Mouse (Mus musculus) bone marrow macrophage, adult 2 months (primary cell): ENCODE measurements around the gene Tnfrsf23. TPM values are rescaled to one million over a fixed set of nuclear protein-coding genes. Genes with fewer than 3 reads are reported as not detected.

Source experiments
- H3K27ac ChIP-seq: 2 replicates; pipeline ENCODE4 v1.5.1; 2012; ENCODE audit warnings: low read depth, low read length; ENCODE audit not compliant: insufficient read depth
- H3K4me1 ChIP-seq: 2 replicates; pipeline ENCODE4 v1.6.1; 2012; ENCODE audit warnings: low read length; ENCODE audit not compliant: control insufficient read depth, insufficient read depth
- H3K4me3 ChIP-seq: 2 replicates; pipeline ENCODE4 v1.5.1; 2012; ENCODE audit warnings: mild to moderate bottlenecking, low read length, moderate library complexity; ENCODE audit not compliant: insufficient read depth
- CTCF ChIP-seq: IDR thresholded peaks from 2 replicates; pipeline ENCODE4 v1.5.1; 2012; ENCODE audit warnings: low read depth, mild to moderate bottlenecking, low read length, moderate library complexity
- POLR2A ChIP-seq: IDR thresholded peaks from 2 replicates; pipeline ENCODE4 v1.6.1; 2012; ENCODE audit warnings: mild to moderate bottlenecking, low read depth, low read length, borderline replicate concordance
- polyA plus RNA-seq: library from polyadenylated mRNA; stranded (reverse); fragments of >200 nt; gene quantifications from 2 replicates; pipeline ENCODE4 v1.2.4, GENCODE M21; 2012; ENCODE audit not compliant: missing spikeins, insufficient read depth, insufficient read length

Tnfrsf23 gene
- 9.8 TPM in 2 replicates for polyA plus RNA-seq

- TF ChIP-seq CTCF = no peak
- no peak for TF ChIP-seq POLR2A
- H3K27ac ChIP-seq = peak within 1 kb of the TSS; percentile 20
- peaks cover 19% of the 10 kb centered on the region for H3K4me1 ChIP-seq
- peak within 1 kb of the TSS; percentile 63 for H3K4me3 ChIP-seq
These were observed at the start of gene Tnfrsf23 for GRCm38 (mm10) chr7:143685359-143686067. TSS of gene Tnfrsf23 (minus strand) at chr7:143685872.

- Histone ChIP-seq H3K4me1 (no peaks in the 10 kb centered on the region), H3K4me3 (no peak overlapping the region), H3K27ac (no peak overlapping the region)
- TF ChIP-seq POLR2A = no peak
- TF ChIP-seq CTCF = no peak
These were observed 48.1 kb upstream of the Tnfrsf23 start for GRCm38 (mm10) chr7:143733746-143734145.

DNA sequence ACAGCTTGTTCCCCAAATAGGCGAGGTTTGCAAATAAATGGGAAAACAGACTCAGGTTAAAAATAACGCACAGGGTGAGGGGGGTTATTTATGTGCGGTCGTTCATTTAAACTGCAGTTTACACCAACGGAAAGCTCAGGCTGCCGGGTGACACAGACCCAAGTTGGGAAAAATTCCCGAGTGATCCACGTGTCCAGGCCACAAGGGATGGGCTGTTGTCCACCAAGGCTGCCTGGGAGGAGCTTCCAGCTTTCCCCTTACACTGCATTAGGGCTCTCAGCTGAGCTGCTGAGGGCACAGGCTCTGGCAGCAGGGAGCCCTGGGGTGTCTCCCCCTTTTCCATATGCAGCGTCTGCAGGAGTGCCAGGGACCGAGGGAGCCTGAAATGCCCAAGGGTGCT, 44.2 kb upstream of the Tnfrsf23 start:
- Histone ChIP-seq H3K4me1 (no peaks in the 10 kb centered on the region), H3K4me3 (no peak overlapping the region), H3K27ac (no peak overlapping the region)
- TF ChIP-seq POLR2A (no peak), CTCF (no peak)

- H3K4me3 ChIP-seq = no peak overlapping the region
- H3K4me1 ChIP-seq = no peaks in the 10 kb centered on the region
- no peak for TF ChIP-seq CTCF
- no peak for TF ChIP-seq POLR2A
- no peak overlapping the region for H3K27ac ChIP-seq
These were observed 40.7 kb upstream of the Tnfrsf23 start for GRCm38 (mm10) chr7:143726396-143726795.

DNA sequence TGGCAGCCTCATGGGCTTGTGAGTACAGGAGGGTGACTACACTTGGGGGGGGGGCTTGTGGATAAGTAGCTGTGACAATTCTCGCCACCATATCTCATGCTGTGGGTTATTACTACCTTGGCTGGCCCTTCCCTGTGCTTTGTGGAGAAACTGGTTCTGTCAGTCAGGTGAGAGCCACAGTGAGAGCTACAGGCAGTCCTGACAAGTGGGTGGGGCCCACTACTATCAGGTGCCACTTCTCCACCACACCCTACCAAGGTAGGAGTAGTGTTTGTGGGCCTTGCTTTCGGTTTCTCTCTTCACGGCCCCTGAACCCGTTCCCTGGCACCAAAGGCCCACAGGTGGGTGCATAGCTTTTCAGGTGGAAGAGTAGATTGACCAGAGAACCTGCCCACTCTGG, 38.2 kb upstream of the Tnfrsf23 start:
- TF ChIP-seq POLR2A (no peak), CTCF (no peak)
- H3K4me1 ChIP-seq = no peaks in the 10 kb centered on the region
- H3K4me3 ChIP-seq = no peak overlapping the region
- no peak overlapping the region for H3K27ac ChIP-seq

DNA sequence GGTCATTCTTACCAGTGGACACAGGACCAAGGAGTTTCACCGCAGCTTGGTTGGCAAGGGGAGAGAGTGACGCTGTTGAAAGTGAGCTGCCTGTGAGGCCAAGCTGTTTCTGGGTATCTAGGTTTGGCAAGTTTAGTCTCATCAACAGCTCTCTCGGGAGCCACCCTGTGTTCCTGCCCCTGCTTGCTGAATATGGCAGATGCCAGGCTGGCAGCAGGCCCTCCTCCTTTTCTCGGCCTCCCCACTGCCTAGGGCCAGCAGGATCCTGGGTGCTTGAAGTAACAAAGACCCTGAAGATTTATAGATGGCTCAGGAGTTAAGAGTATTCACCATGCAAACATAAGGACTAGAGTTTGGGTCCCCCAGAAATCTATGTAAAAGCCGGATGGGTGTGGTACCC, 37.0 kb upstream of the Tnfrsf23 start:
- Histone ChIP-seq H3K4me3 (no peak overlapping the region), H3K27ac (no peak overlapping the region), H3K4me1 (no peaks in the 10 kb centered on the region)
- TF ChIP-seq POLR2A = no peak
- no peak for TF ChIP-seq CTCF

GRCm38 (mm10) chr7:143717811-143718210, 32.1 kb upstream of the Tnfrsf23 start:
- H3K4me1 ChIP-seq = peaks cover 3% of the 10 kb centered on the region; the same call in 1 of the 2 replicates
- H3K27ac ChIP-seq = no peak overlapping the region
- no peak overlapping the region for H3K4me3 ChIP-seq
- TF ChIP-seq POLR2A = no peak
- TF ChIP-seq CTCF = no peak

DNA sequence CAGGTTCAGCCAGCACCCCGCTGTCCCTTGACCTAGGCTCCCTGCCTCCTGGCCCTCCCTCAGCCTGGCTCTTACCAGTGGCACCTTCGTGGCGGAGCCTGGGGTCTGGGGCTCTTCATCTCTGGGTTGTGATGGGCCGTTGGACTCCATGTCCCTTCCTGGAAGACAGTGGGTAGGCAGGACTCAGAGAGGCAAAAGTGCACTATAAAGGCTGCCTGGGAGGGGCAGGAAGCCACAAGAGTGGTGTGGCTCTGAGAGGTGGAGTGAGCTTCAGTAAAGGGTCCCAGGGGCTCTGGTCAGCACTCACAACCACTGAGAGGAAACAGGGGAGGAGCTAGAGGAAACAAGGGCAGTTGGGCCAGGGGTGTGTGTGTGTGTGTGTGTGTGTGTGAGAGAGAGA, 27.7 kb upstream of the Tnfrsf23 start:
- H3K27ac ChIP-seq = no peak overlapping the region
- TF ChIP-seq POLR2A (no peak), CTCF (no peak)
- no peak overlapping the region for H3K4me3 ChIP-seq
- peaks cover 5% of the 10 kb centered on the region; the same call in 1 of the 2 replicates for H3K4me1 ChIP-seq

- TF ChIP-seq CTCF (no peak), POLR2A (no peak)
- H3K4me3 ChIP-seq = no peak overlapping the region
- no peak overlapping the region for H3K27ac ChIP-seq
- peaks cover 5% of the 10 kb centered on the region; the same call in 1 of the 2 replicates for H3K4me1 ChIP-seq
These were observed 27.2 kb upstream of the Tnfrsf23 start for GRCm38 (mm10) chr7:143712771-143713348.

DNA sequence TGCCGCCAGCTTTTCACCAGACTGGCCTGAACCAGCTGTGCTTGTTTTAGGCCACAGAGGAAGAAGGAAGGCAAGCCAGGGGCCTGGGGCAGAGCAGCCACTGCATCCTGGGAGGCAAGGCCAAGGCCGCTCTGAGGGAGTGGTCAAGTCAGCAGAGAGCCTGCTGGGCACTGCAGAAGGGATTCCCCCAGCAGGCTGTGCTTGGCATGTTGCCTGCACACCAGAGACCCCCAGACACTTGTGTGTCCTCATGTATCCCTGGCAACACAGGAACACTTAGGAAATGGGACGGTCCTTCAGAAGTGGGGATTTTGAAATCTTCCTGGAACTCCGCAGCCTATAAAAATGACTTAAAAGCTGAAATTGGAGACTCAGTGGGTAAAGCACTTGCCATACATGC, 26.4 kb upstream of the Tnfrsf23 start:
- TF ChIP-seq CTCF (no peak), POLR2A (no peak)
- no peak overlapping the region for H3K4me3 ChIP-seq
- no peak overlapping the region for H3K27ac ChIP-seq
- peaks cover 5% of the 10 kb centered on the region; the same call in 1 of the 2 replicates for H3K4me1 ChIP-seq
